Mouse (Mus musculus): ENCODE results near the gene E2f6.

Gene E2f6

DNA sequence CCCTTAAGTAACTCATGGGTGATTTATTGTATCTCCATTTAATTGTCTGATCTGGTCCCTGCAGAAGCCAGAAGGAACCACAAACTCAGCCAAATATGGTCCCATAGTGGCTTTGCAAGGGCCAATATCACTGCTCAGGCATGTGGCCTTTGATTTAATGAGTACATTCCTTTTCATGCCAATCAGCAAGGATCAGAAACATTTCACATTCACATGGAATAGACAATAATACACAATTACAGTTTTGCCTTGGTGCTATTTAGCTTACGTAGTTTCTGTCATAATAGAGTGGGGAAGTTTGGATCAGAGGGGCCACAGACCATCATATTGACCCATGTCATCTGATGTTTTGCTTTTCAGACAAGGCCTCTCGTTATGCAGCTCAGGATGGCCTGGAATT, 37.7 kb downstream of the E2f6 start:
- no peak for DNase-seq (ENCODE audit: low read depth)

DNA sequence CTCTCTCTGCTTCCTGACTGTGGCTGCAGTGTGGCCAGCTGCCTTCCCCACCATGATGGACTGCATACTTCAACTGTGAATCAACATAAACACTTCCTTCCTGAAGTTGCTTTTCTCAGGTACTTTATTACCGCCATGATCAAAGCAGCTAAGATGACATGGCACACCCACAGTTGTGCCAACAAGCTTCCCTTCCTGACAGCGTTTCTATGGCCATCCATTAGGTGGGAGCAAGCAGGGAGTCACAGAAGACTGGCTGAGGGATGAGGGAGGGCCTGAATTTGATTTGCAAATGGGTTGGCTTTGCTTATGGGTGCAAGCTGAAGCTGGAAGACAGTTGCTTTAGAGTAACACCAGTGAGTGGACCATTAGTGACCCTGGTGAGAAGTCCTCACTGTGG, 39.1 kb downstream of the E2f6 start:
- DNase-seq (ENCODE audit: low read depth) = no peak

DNA sequence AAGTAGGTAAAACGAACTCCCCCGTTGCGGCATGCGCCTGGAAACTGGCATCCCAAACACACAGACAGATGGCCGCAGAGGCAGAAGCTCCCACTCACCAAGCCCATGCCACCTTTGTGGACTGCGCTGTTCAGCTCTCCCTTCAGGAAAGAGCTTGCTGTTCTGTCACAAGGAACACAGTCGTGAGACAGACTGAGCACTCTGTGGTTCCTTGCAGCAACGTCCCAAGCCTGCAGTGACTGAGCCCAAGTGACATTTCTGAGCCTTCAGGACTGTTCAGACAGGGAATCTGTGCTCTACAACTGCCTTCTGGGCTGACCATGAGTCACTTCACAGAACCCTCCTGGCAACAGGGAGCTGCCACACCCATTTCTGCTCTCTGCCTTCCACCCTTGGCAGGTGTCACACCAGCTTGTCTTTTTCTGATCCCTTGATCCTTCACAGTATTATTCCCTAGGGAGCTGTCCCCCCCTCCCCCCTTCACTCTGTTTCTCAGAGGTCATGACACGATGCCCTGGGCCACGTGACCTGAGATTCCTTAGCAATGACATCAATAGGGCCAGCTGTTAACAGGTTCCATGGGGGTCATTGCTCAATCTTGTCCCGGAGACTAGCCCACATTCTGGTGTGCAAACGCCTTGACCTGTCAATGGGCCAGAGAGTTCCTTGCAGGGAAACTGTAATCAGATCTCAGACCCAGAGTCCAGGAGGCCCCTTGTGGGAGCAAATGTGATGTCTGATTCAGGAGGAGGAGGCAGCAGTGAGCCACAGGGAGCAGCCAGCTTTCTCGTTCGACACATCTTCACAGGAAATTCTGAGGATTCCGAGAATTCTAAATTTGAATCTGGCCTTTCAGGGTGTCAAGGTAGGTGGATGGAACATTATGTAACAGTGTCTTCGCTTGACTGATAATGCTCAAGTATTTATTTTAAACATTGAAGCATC, 39.9 kb downstream of the E2f6 start:
- peak; percentile 90 for DNase-seq (ENCODE audit: low read depth)

DNA sequence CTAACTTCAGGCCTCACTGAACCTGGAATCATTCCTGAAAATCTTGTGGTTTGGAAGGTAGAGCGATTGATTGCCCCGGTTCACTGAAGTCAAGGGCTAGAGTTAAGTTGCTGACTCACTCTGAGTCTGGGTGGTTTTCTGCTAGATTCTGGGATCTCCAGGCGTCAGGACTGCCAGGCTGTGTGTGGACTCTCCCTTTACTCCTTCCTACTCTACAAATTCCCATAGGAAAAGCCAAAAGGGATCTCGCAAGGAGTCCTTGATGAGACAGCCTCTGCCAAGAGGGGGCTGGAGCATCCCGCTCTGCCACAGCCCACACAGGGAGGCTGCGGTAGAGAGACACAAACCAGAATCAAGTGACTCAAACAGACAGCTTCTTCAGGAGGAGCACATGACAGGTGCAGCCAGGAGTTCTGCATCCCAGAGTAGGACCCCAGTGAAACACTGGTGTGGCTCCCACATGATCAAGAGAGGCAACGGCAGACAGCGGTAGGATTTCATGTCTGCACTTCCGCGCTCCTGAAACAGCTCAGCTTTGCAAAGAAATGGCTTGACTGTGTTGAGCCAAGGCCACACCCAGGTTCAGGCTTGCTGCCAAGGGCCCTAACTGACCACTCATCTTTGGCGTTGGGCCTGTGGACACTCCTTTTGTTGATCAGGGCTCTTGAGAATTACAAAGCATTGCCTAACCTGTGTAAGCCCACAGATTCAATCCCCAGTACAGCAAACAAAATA, 42.8 kb downstream of the E2f6 start:
- DNase-seq (ENCODE audit: low read depth) = peak; percentile 84

DNA sequence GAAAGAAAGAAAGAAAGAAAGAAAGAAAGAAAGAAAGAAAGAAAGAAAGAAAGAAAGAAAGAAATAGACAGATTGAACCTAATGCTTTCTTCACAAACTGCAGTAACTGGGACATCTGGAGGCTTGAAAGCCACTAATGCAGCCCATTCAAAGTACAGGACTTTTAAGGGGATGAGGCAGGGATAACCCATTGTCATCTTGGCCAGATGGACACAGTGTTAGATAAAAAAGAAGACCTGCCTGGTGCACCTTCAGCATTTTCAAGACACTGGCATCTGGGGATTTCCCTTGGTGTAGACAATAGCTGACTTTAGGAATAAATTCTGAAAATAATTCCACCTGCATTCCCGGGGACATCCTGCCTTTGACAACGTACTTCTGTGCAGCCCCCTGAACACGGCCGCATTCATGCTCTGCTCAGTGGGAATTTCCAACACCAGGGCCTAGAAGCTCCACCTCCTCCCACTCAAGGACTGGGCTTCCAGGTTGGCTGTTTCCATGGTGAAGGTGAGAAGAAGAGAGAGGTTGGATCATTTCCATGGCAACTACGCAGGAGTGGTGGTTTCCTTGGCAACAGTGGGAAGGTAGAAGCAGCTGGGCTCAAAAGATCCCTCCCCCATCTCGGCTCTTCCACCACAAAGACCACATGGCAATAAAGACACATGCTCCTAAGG, 45.0 kb downstream of the E2f6 start:
- no peak for DNase-seq (ENCODE audit: low read depth)

- no peak for DNase-seq (ENCODE audit: low read depth)
Observed at GRCm38 (mm10) chr12:16856306-16856679, 45.5 kb downstream of the E2f6 start.

DNA sequence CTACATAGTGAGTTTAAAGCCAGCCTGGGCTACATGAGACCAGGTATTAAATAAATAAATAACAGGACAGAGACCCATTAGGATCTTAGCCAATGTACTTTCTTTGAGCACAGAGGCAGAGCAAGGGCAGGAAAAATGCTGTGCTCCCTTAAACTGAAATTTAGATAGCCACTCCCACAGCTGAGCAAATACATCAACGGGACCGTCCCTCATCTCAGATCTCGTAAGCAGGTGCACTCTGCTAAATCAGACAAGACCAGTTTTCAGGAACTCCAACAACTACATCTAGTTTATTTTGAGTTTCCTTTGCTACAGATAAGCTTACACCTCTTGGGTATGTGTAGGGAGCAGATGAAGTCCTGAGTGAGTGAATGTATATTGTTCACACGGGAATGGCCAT, 47.3 kb downstream of the E2f6 start:
- no peak for DNase-seq (ENCODE audit: low read depth)

GRCm38 (mm10) chr12:16859781-16860180, 49.0 kb downstream of the E2f6 start:
- no peak for DNase-seq (ENCODE audit: low read depth)

DNA sequence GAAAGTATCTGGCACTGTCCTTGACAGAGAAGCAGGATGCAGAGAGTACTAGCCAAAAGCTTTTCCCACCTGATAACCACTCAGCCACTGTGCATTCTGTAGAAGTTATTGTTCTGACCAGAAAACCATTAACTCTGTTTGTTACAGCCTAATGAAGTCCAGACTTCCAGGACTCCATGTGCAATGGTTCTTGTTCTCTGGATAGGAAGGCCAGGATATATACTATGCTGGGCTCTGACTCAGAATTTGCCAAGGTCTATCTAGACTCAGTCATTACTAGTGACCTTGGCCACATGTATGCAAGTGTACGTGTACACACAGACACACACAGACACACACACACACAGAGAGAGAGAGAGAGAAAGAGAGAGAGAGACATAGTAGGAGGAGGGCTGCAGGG, 49.8 kb downstream of the E2f6 start:
- no peak for DNase-seq (ENCODE audit: low read depth)

GRCm38 (mm10) chr12:16860961-16861360, 50.2 kb downstream of the E2f6 start:
- DNase-seq (ENCODE audit: low read depth) = no peak

DNA sequence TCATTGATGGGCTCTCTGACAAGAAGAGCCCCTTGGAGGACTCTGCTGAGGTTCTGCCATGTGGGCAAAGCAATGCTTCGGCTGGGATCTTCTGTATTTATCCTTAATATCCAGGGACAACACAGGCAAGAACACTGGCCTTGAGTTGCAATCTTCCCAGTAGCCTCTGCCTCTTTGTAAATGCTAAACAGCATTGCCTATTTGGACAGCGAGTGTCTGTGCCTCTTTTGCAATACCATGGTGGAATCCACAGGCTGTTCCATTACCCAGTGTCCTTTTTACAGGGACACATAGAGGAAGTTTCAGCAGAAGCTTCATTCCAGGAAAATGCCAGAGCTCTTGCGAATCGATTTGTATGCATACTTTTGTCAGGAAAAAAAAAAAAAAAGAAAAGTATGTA, 53.7 kb downstream of the E2f6 start:
- DNase-seq (ENCODE audit: low read depth) = no peak

- DNase-seq (ENCODE audit: low read depth) = no peak
Observed at GRCm38 (mm10) chr12:16865871-16866270, 55.1 kb downstream of the E2f6 start.

GRCm38 (mm10) chr12:16866460-16866859, 55.7 kb downstream of the E2f6 start:
- DNase-seq (ENCODE audit: low read depth) = peak; percentile 73

GRCm38 (mm10) chr12:16867306-16867705, 56.5 kb downstream of the E2f6 start:
- no peak for DNase-seq (ENCODE audit: low read depth)

- no peak for DNase-seq (ENCODE audit: low read depth)
Observed at GRCm38 (mm10) chr12:16868618-16869017, 57.9 kb downstream of the E2f6 start.

DNA sequence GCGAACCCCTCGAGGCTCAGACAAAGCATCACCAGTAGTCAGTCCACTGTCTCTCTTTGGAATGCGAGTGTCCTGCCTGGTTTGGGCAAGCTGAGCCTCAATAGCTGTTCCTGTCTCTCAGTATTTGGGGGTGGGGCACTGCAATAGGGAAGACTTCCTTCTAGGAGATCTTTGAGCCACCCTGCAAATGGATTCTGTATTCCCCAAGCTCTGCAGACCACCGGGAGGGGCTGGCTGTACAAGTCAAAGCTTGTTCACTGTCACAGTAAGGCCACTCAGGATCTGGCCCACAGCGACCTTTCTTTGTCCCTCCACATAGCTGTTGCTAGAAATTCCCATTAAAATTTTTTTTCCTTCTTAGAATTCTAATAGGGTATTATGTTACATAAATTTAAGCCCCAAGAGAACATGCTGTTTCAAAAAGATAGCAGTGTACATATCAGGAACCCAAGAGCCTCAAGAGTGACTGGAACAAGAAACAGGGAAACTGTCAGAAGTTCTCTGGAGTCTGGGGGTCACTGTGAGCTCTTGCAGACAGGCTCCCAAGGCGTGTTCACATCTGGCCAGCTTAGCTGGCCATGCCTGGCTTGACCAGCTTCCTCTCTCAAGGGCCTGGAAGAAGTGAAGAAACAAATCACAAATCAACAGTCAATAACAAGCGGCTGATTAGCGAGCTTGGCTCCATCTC, 58.5 kb downstream of the E2f6 start:
- no peak for DNase-seq (ENCODE audit: low read depth)

- no peak for DNase-seq (ENCODE audit: low read depth)
Observed at GRCm38 (mm10) chr12:16869870-16870404, 59.2 kb downstream of the E2f6 start.

DNA sequence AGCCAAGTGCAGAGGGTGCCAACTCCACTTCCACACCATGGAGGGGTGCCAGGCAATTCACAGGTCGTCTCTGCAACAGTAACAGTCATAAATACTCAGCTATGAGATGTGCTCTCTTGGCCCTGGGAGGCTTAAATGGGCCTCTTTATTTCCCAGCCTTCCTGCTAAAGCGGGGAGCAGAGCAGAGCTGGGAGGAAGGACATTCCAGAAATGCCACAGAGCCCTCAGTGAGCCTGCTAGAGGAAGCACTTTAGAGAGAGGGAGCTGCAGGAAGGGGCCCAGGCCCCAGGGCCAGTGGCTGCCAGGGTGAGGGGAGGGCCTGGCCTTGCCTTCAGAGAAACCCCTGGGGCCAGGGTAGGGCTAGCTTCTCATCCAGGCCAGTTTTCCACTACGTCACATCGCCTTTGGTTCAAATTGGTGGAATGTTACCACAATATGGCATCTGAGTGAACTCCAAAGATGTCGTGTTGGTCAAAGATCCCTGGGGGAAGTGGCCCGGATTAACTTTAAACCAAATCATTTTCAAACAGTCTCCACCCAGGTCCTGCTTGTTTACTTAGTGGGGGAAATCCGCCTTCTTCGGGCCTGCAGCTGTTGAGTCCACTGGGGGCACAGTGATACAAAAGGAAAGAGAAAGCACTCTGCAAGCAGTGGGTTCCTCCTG, 59.8 kb downstream of the E2f6 start:
- DNase-seq (ENCODE audit: low read depth) = peak; percentile 69

- no peak for DNase-seq (ENCODE audit: low read depth)
Observed at GRCm38 (mm10) chr12:16872006-16872405, 61.2 kb downstream of the E2f6 start.

DNA sequence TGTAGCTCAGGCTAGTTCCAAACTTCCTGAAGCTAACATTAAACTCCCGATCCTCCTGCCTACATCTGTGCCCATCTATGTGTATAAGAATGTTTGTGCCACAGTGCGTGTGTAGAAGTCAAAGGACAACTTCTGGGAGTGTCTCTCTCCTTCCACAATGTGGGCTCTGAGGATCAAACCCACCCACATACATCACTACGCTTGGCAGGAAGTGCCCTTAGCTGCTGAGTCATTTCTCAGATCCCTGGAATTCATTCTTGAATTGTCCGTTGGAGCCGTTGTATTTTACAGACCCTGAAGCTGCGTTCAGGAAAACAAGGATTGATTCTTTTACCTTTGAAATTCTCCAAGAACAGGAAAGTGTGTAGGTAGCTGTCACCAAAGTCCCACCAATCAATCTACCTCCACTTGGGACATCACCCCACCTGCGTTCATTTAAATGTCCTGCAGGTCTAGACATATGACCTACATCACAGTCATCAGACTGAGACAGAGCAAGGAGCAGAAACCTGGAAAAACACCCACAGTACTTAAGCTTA, 62.2 kb downstream of the E2f6 start:
- DNase-seq (ENCODE audit: low read depth) = no peak

DNA sequence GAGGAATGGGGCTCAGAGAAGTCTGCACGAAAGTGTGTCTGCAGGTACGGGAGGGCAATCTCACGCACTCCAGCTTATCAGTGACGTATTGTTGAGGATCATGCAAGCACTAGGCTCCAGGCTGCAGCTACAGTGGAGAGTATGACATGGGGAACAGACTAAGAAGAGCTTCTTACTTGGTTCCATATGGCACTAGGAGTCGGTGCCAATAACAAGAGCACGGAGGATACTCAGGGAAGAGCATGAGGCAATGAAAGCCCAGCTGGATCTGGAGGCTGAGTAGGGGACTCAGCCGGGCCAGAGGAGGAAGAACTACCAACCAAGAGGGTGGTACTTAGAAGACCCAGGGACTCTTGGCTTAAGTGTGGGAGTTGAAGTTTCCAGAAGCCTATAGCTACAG, 62.8 kb downstream of the E2f6 start:
- DNase-seq (ENCODE audit: low read depth) = no peak

Measured in fibroblast of lung, adult 2 months (primary cell).